8 mouse cellular contexts compared by ENCODE assay signal in the genomic region with DNA sequence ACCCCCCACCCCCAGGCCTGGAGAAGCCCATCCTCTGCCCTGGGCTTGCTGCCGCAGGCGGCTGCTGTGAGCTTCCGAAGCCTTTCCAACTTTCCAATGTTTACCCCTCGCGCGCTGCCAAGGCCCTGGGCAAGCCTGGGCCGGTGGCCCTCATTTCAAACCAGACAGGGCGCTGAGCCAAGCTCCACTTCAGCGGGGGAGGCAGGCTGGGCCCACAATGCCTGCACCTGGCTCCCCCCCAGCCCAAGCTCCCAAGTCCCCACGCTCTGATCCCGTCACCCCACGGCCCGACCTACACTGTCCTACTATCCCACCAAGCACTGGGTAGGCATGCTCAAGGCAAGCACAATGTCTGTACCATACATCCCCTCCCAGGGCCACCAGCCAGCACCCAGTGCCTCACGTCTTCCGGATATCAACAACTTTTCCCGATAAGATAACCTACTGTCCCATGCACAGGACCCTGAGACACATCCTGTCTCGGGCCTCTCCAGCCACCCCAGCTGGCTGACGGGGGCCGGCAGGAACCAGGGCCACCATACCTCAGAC. TPM values are rescaled to one million over a fixed set of nuclear protein-coding genes. Genes with fewer than 3 reads are reported as not detected.
A peak's percentile ranks its signal among the peaks of the same experiment; 100 is the strongest.
DNase-seq lines count a peak whose midpoint lies in the region; ATAC-seq lines count a peak whose summit lies in the region.

No protein-coding gene starts in this region.

- peak overlapping the region; percentile 47 for H3K9ac ChIP-seq in heart, embryonic 15.5 days
- H3K9ac ChIP-seq in liver, embryonic 15.5 days = no peak overlapping the region

- peaks cover 86% of the 10 kb centered on the region for H3K4me1 ChIP-seq in forebrain, embryonic 10.5 days
- H3K4me1 ChIP-seq in heart, embryonic 15.5 days (replicated peaks) = peaks cover 83% of the 10 kb centered on the region
- H3K4me1 ChIP-seq in liver, embryonic 15.5 days (replicated peaks) = peaks cover 46% of the 10 kb centered on the region

- H3K36me3 ChIP-seq in forebrain, embryonic 10.5 days (replicated peaks) = peaks cover 12% of the 10 kb centered on the region
- H3K36me3 ChIP-seq in heart, embryonic 15.5 days = no peaks in the 10 kb centered on the region
- H3K36me3 ChIP-seq in liver, embryonic 15.5 days (replicated peaks) = no peaks in the 10 kb centered on the region

- DNase-seq in layer of hippocampus, adult 11-12 months (ENCODE audit: low spot score) = peak; percentile 73
- DNase-seq in layer of hippocampus, adult 9-10 months (ENCODE audit: low spot score) = no peak
- DNase-seq in forebrain, embryonic 10.5 days (ENCODE audit: extremely low spot score, low spot score) = no peak
- peak; percentile 84 for DNase-seq in kidney, postnatal 10 days
- DNase-seq in ovary, adult 18-20 months (ENCODE audit: low spot score) = peak; percentile 85
- DNase-seq in T-cell, adult 2 months (ENCODE audit: low spot score) = no peak

- WGBS in forebrain, embryonic 10.5 days = 82% methylated on average over 19 of the region's 19 CpGs
- WGBS in heart, embryonic 15.5 days = 12% methylated on average over 19 of the region's 19 CpGs
- 58% methylated on average over 19 of the region's 19 CpGs for WGBS in liver, embryonic 15.5 days (ENCODE audit: insufficient replicate concordance)

- peak overlapping the region; percentile 66 for H3K4me2 ChIP-seq in heart, embryonic 15.5 days
- peak overlapping the region; percentile 33 for H3K4me2 ChIP-seq in liver, embryonic 15.5 days

- peak overlapping the region; percentile 97 for H3K27ac ChIP-seq in forebrain, embryonic 10.5 days
- peak overlapping the region; percentile 98 for H3K27ac ChIP-seq in heart, embryonic 15.5 days
- H3K27ac ChIP-seq in liver, embryonic 15.5 days (replicated peaks) = peak overlapping the region; percentile 69

- H3K9me3 ChIP-seq in forebrain, embryonic 10.5 days = no peaks in the 10 kb centered on the region
- H3K9me3 ChIP-seq in heart, embryonic 15.5 days (replicated peaks) = no peaks in the 10 kb centered on the region
- H3K9me3 ChIP-seq in liver, embryonic 15.5 days (replicated peaks) = no peaks in the 10 kb centered on the region

- peak overlapping the region; percentile 50 for H3K4me3 ChIP-seq in forebrain, embryonic 10.5 days
- H3K4me3 ChIP-seq in heart, embryonic 15.5 days = peak overlapping the region; percentile 41
- no peak overlapping the region for H3K4me3 ChIP-seq in liver, embryonic 15.5 days (replicated peaks)

- H3K27me3 ChIP-seq in forebrain, embryonic 10.5 days (ENCODE audit: poor library complexity, severe bottlenecking) = no peaks in the 10 kb centered on the region
- no peaks in the 10 kb centered on the region for H3K27me3 ChIP-seq in heart, embryonic 15.5 days
- no peaks in the 10 kb centered on the region for H3K27me3 ChIP-seq in liver, embryonic 15.5 days

- ATAC-seq in heart, embryonic 15.5 days (replicated peaks; ENCODE audit: insufficient number of reproducible peaks, insufficient read depth, low FRiP score, low read depth) = peak; percentile 48
- ATAC-seq in liver, embryonic 15.5 days (ENCODE audit: insufficient read depth) = peak; percentile 35

RNA-seq across cellular contexts. Expression of a gene that starts 38.8 kb away (rescaled TPM):
- polyA plus RNA-seq in forebrain, embryonic 10.5 days (2016; fragmentation: Nextera tagmentation; extraction: Ambion mirVana) = 15.7 and 17.8 TPM in 2 replicates
- polyA plus RNA-seq in heart, embryonic 15.5 days (2015; fragmentation: Nextera tagmentation; extraction: Ambion mirVana) = 14.9 and 22.2 TPM in 2 replicates
- 3.8 and 5.4 TPM in 2 replicates for polyA plus RNA-seq in liver, embryonic 15.5 days (2015; fragmentation: Nextera tagmentation; extraction: Ambion mirVana)

Comparison
In these comparisons a context has a peak if more than half of its experiments do, and no peak if none do; other contexts are left out.
1. DNase-seq: peak in layer of hippocampus, adult 11-12 months (single experiment), kidney, postnatal 10 days (single experiment) and ovary, adult 18-20 months (single experiment); none in layer of hippocampus, adult 9-10 months (single experiment), forebrain, embryonic 10.5 days (single experiment) and T-cell, adult 2 months (single experiment).
2. Peak in every context shown above with its lines, with median percentiles within 50 percentile points of each other: H3K27ac ChIP-seq.